Mouse (Mus musculus) embryo, embryonic 11.5 days (tissue): ENCODE measurements around the gene Dhrs3.
A peak's percentile ranks its signal among the peaks of the same experiment; 100 is the strongest.

Experiments
- DNase-seq: peaks from one replicate; pipeline ENCODE4 v3.0.0-alpha.2; 2012; ENCODE audit warnings: low read depth, low spot score

The Dhrs3 gene

GRCm38 (mm10) chr4:144939847-144940411, 47.3 kb downstream of the Dhrs3 start:
- no peak for DNase-seq

- no peak for DNase-seq
Measured at GRCm38 (mm10) chr4:144940796-144941462, 48.3 kb downstream of the Dhrs3 start.

GRCm38 (mm10) chr4:144942433-144942832, 49.8 kb downstream of the Dhrs3 start:
- no peak for DNase-seq

- DNase-seq = no peak
Measured at GRCm38 (mm10) chr4:144943273-144943672, 50.6 kb downstream of the Dhrs3 start.

- DNase-seq = no peak
Measured at GRCm38 (mm10) chr4:144947738-144948390, 55.2 kb downstream of the Dhrs3 start.

GRCm38 (mm10) chr4:144949441-144950326, 57.1 kb downstream of the Dhrs3 start:
- peak; percentile 72 for DNase-seq

- DNase-seq = no peak
Measured at GRCm38 (mm10) chr4:144950327-144950711, 57.7 kb downstream of the Dhrs3 start.

- no peak for DNase-seq
Measured at GRCm38 (mm10) chr4:144950883-144951282, 58.3 kb downstream of the Dhrs3 start.

- DNase-seq = no peak
Measured at GRCm38 (mm10) chr4:144951859-144952258, 59.2 kb downstream of the Dhrs3 start.

GRCm38 (mm10) chr4:144953421-144953820, 60.8 kb downstream of the Dhrs3 start:
- no peak for DNase-seq

GRCm38 (mm10) chr4:144955863-144956262, 63.2 kb downstream of the Dhrs3 start:
- DNase-seq = no peak

- no peak for DNase-seq
Measured at GRCm38 (mm10) chr4:144956293-144956692, 63.7 kb downstream of the Dhrs3 start.

- no peak for DNase-seq
Measured at GRCm38 (mm10) chr4:144957186-144957585, 64.6 kb downstream of the Dhrs3 start.

- no peak for DNase-seq
Measured at GRCm38 (mm10) chr4:144957721-144958120, 65.1 kb downstream of the Dhrs3 start.

GRCm38 (mm10) chr4:144960188-144960904, 67.7 kb downstream of the Dhrs3 start:
- DNase-seq = no peak

- DNase-seq = no peak
Measured at GRCm38 (mm10) chr4:144961232-144961631, 68.6 kb downstream of the Dhrs3 start.

- DNase-seq = no peak
Measured at GRCm38 (mm10) chr4:144961696-144962095, 69.1 kb downstream of the Dhrs3 start.

- no peak for DNase-seq
Measured at GRCm38 (mm10) chr4:144965255-144965654, 72.6 kb downstream of the Dhrs3 start.

- DNase-seq = no peak
Measured at GRCm38 (mm10) chr4:144968371-144968770, 75.7 kb downstream of the Dhrs3 start.

GRCm38 (mm10) chr4:144969030-144969429, 76.4 kb downstream of the Dhrs3 start:
- no peak for DNase-seq

- DNase-seq = no peak
Measured at GRCm38 (mm10) chr4:144971048-144971447, 78.4 kb downstream of the Dhrs3 start.
